Mouse (Mus musculus) G1E (cell line): ENCODE measurements at regions not wholly inside any gene's neighbourhood (a gene's known extent, or its start where the extent isn't known, plus 50 kb on each side); places are given as distances from the start of the nearest gene placed in this dataset.

ENCODE experiments used
- CTCF ChIP-seq: IDR thresholded peaks from 2 replicates; pipeline ENCODE4 v1.5.1; 2012; ENCODE audit warnings: low read depth, low read length, inconsistent platforms, mixed read lengths
- GATA1 ChIP-seq: IDR thresholded peaks from 2 replicates; pipeline ENCODE4 v1.6.1; 2012; ENCODE audit warnings: borderline replicate concordance, low read length, inconsistent platforms, mixed read lengths
- POLR2AphosphoS5 ChIP-seq: IDR thresholded peaks from 2 replicates; pipeline ENCODE4 v1.6.1; 2012; ENCODE audit warnings: low read depth, low read length, inconsistent platforms; ENCODE audit not compliant: insufficient replicate concordance
- TAL1 ChIP-seq: conservative IDR thresholded peaks from 2 replicates; pipeline ENCODE4 v1.6.1; 2012; ENCODE audit warnings: low read depth, low read length, inconsistent platforms, mixed read lengths

- no peak for TF ChIP-seq GATA1
- TF ChIP-seq CTCF, result no peak
- TF ChIP-seq TAL1, result no peak
- no peak for TF ChIP-seq POLR2AphosphoS5
Measured at GRCm38 (mm10) chr13:101836992-101837391, 69.0 kb upstream of the Pik3r1 start.
